15 mouse cellular contexts compared by ENCODE assay signal in genomic region chr4:101333868-101334267, GRCm38 (mm10).
"Had no signal": no experiment of that assay in that cellular context is flagged by ENCODE, and none has a peak within 500 bp of the region (broad histone marks: within the 10 kb centered on the region; RNA-seq: fewer than 3 reads in every experiment).

No protein-coding gene starts in this region.

- H3K9ac ChIP-seq: neural tube, embryonic 15.5 days; stomach, embryonic 15.5 days had no signal

- H3K4me3 ChIP-seq: neural tube, embryonic 15.5 days; stomach, embryonic 15.5 days had no signal

- H3K27ac ChIP-seq: neural tube, embryonic 15.5 days; stomach, embryonic 15.5 days; stomach, postnatal 0 days had no signal

- H3K9me3 ChIP-seq: neural tube, embryonic 15.5 days; stomach, embryonic 15.5 days had no signal

- H3K4me2 ChIP-seq: neural tube, embryonic 15.5 days; stomach, embryonic 15.5 days had no signal

- H3K36me3 ChIP-seq: neural tube, embryonic 15.5 days; stomach, embryonic 15.5 days had no signal

- H3K27me3 ChIP-seq: neural tube, embryonic 15.5 days; stomach, embryonic 15.5 days had no signal

- H3K4me1 ChIP-seq: neural tube, embryonic 15.5 days; stomach, embryonic 15.5 days had no signal

- DNase-seq: retina, postnatal 1 day; right cerebral cortex, adult 18-20 months; right cerebral cortex, postnatal 14 days; right cerebral cortex, postnatal 25 days; right cerebral cortex, postnatal 4 days; spleen, adult 18-20 months; thymus, adult 18-20 months; thymus, adult 2 months; thymus, postnatal 14 days; thymus, postnatal 25 days; thymus, postnatal 36 days; thymus, postnatal 4 days had no signal
